Mouse (Mus musculus) intestine, embryonic 14.5 days (tissue): ENCODE results near the gene Sap30l. TPM values are rescaled to one million over a fixed set of nuclear protein-coding genes. Genes with fewer than 3 reads are reported as not detected.
"Not testable (repeated sequence)": the region's sequence is repeated elsewhere in the genome, so short reads cannot be mapped to it uniquely, and the experiment has no call there.

Source experiments
- ATAC-seq: fragments of 200-750 bp; cut with Nextera tagmentation; replicated peaks from 2 replicates; pipeline ENCODE4 v1.8.0; 2017; ENCODE audit warnings: low read depth, moderate number of reproducible peaks, moderate TSS enrichment, moderate library complexity; ENCODE audit not compliant: low FRiP score, low TSS enrichment
- DNase-seq: peaks from one replicate; pipeline ENCODE4 v3.0.0-alpha.2; 2018; ENCODE audit warnings: low spot score
- H3K27ac ChIP-seq: fragments of 300-500 bp; sonication (generic); 2 replicates; pipeline ENCODE4 v1.5.1; 2014; ENCODE audit warnings: low read depth, mild to moderate bottlenecking, control low read depth
- H3K27me3 ChIP-seq: fragments of 300-500 bp; sonication (generic); replicated peaks from 2 replicates; pipeline ENCODE4 v1.6.1; 2014; ENCODE audit warnings: low read length, control low read depth; ENCODE audit not compliant: control insufficient read depth, insufficient read depth
- H3K36me3 ChIP-seq: fragments of 300-500 bp; sonication (generic); 2 replicates; pipeline ENCODE4 v1.6.1; 2014; ENCODE audit warnings: low read length, control low read depth; ENCODE audit not compliant: control insufficient read depth, insufficient read depth
- H3K4me1 ChIP-seq: fragments of 300-500 bp; sonication (generic); replicated peaks from 2 replicates; pipeline ENCODE4 v1.6.1; 2014; ENCODE audit warnings: low read length, control low read depth, mixed read lengths; ENCODE audit not compliant: control insufficient read depth, insufficient read depth
- H3K4me2 ChIP-seq: fragments of 300-500 bp; sonication (generic); 2 replicates; pipeline ENCODE4 v1.6.1; 2014; ENCODE audit warnings: low read length
- H3K4me3 ChIP-seq: fragments of 300-500 bp; sonication (generic); 2 replicates; pipeline ENCODE4 v1.5.1; 2014; ENCODE audit warnings: low read depth, low read length, control low read depth, mixed read lengths
- H3K9ac ChIP-seq: fragments of 300-500 bp; sonication (generic); 2 replicates; pipeline ENCODE4 v1.6.1; 2014; ENCODE audit warnings: mild to moderate bottlenecking, low read length
- H3K9me3 ChIP-seq: fragments of 300-500 bp; sonication (generic); 2 replicates; pipeline ENCODE4 v1.6.1; 2016; ENCODE audit warnings: low read length, control low read depth; ENCODE audit not compliant: control insufficient read depth
- WGBS: fragments of 180-500 bp; shearing (Covaris S2); extraction: QIAGEN DNeasy Blood & Tissue Kit; methylation state at CpG from one replicate; pipeline ENCODE4 v1.1.7; 2014; 5-methylcytosine and 5-hydroxymethylcytosine counted together
- polyA plus RNA-seq: library from polyadenylated mRNA; unstranded; fragments of >200 nt; fragmentation: Nextera tagmentation; extraction: Ambion mirVana; gene quantifications from 2 replicates; pipeline ENCODE4 v1.2.1, GENCODE M21; 2014

The Sap30l gene
- polyA plus RNA-seq, 1 experiment from 2014 or later: 15.0 TPM

DNA sequence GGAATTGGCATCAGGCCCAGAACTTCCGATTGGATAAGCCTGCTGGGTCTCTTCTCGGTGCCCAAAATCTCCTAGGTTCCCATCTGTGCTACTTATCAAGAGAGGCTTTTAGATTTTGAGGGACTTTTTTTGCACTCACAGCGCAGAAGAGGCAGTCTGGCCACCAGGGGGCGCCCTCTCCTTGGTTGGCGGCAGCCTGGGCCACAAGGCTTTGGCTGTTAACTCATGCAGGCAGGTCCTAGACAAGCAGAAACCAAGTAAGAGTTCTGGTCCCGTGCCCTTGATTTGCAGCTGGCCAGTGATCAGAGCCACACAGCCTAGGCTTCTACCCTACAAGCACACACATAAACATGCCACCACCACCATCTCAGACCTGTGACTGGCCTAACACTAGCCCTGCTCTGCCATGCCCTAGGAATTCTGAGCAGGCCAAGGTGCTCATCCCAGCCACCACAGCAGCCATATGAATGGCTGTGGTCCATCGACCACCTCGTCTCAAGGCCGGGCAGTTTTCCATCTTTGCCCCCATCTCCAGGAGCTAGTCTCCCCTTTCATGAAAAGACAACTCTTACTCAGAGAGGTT is 18.7 kb downstream of the Sap30l start:
- Histone ChIP-seq H3K9ac (no peak overlapping the region), H3K4me2 (no peak overlapping the region), H3K4me1 (peaks cover 8% of the 10 kb centered on the region; the same call in 1 of the 2 replicates), H3K4me3 (no peak overlapping the region), H3K27me3 (no peaks in the 10 kb centered on the region), H3K36me3 (no peaks in the 10 kb centered on the region), H3K27ac (no peak overlapping the region), H3K9me3 (no peaks in the 10 kb centered on the region)
- WGBS: 29% methylated on average over 9 of the region's 9 CpGs
- peak; percentile 95 for DNase-seq
- peak; percentile 60 for ATAC-seq

DNA sequence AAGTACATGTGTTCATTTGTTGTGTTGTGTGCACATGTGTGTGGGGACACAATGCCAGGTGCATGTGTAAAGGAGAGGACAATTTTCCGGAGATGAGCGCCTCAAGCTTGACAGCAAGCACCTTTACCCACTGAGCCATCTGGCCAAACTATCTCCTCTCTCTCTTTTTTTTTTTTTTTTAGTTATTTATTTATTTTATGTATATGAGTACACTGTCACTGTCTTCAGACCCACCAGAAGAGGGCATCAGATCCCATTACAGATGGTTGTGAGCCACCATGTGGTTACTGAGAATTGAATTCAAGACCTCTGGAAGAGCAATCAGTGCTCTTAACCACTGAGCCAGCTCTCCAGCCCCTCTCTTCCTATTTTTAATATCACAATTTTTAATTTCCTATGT is 21.7 kb downstream of the Sap30l start:
- not testable (repeated sequence) for H3K4me2 ChIP-seq, H3K4me3 ChIP-seq, DNase-seq, H3K9ac ChIP-seq, H3K36me3 ChIP-seq, H3K27ac ChIP-seq, H3K9me3 ChIP-seq, ATAC-seq
- Histone ChIP-seq H3K4me1 (peaks cover 18% of the 10 kb centered on the region; the same call in 1 of the 2 replicates), H3K27me3 (peaks cover 13% of the 10 kb centered on the region; the same call in 1 of the 2 replicates)
- WGBS: 96% methylated on average over 2 of the region's 2 CpGs

DNA sequence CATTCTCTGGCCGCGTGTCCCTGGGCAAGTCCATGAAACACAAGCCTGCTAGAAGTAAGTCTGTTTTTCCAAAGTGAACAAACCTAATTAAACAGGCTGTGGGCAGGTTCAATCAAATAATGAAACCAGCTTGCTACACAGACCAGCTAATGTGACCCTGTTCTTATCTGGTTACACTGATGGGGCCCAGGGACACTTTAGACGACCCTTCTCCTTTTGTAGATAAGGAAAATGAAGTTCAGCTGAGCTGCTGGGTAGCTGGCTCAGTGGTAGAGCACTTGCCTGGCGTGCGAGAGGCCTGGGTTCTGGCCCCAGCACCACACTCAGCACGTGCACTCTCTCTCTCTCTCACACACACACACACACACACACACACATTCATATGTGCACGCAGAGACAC is 22.3 kb downstream of the Sap30l start:
- Histone ChIP-seq H3K27ac (no peak overlapping the region), H3K4me1 (peaks cover 21% of the 10 kb centered on the region; the same call in 1 of the 2 replicates), H3K4me2 (no peak overlapping the region), H3K27me3 (peaks cover 15% of the 10 kb centered on the region), H3K9ac (no peak overlapping the region), H3K9me3 (no peaks in the 10 kb centered on the region), H3K4me3 (no peak overlapping the region), H3K36me3 (no peaks in the 10 kb centered on the region)
- DNase-seq (no peak), ATAC-seq (no peak)
- WGBS: 62% methylated on average over 7 of the region's 7 CpGs

DNA sequence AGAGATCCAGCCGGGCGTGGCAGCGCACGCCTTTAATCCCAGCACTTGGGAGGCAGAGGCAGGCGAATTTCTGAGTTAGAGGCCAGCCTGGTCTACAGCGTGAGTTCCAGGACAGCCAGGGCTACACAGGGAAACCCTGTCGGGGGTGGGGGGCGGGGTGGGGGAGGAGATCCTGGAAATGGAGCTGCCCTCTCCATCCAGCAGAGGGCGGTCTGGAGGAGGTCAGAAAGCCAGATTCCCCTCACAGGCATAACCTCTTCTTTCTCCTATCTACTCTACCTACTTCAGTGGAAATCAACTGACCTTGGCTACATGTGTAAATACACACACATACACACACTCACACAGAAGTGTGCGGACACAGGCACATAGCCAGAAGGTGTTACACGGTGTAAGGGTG is 23.8 kb downstream of the Sap30l start:
- H3K4me3 ChIP-seq, H3K9ac ChIP-seq, DNase-seq, H3K4me2 ChIP-seq, H3K27ac ChIP-seq, H3K9me3 ChIP-seq, H3K36me3 ChIP-seq, ATAC-seq: not testable (repeated sequence)
- Histone ChIP-seq H3K27me3 (peaks cover 30% of the 10 kb centered on the region), H3K4me1 (peaks cover 28% of the 10 kb centered on the region; the same call in 1 of the 2 replicates)
- WGBS: 63% methylated on average over 11 of the region's 11 CpGs

DNA sequence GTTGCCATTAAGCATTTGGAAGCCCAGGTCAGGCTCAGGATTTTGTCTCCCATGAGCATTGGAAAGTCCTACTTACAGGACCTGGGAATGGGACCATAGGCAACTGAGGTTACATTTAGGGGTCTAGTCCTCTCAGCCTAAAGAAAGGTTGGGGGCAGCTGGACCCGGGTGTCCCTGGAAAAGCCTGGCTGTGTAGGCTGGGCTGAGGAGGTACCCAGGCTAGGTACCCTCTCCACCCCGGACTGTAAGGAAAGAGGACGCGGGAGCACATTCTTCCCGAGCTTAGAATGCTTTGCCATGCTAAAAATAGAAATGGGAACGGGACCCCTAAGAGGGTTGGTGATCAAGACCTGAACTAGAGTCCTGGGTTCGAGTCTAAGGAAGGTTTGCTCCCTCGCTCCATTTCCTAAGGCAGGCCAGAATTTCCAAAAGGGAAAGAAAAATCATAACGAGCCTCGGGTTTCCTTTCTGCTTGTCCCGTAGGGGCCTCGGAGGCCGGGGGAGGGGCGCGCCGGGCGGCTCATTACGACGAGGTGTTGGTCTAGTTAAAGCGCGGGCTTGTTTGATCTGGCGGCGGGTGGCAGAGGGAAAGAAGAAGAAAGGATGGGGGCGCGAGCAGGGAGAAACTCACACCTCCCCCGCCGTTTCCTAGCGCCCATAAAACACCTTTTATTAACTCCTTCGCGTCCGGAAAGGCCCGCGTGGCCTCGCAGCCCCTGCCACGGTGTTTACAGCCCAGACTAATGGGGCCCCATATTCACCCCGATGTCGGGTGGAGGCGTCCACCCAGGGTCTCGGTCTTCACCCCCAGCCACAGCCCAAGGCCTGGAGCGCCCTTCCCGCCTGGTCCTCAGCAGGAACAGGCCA is 25.8 kb downstream of the Sap30l start:
- H3K4me2 ChIP-seq: peak overlapping the region; percentile 74
- DNase-seq: peak; percentile 81
- peak overlapping the region; percentile 35; the same call in 1 of the 2 replicates for H3K27ac ChIP-seq
- no peak for ATAC-seq
- H3K27me3 ChIP-seq: peaks cover 46% of the 10 kb centered on the region
- H3K9ac ChIP-seq: peak overlapping the region; percentile 50; the same call in 1 of the 2 replicates
- H3K9me3 ChIP-seq: no peaks in the 10 kb centered on the region
- H3K36me3 ChIP-seq: no peaks in the 10 kb centered on the region
- H3K4me3 ChIP-seq: peak overlapping the region; percentile 56
- peaks cover 28% of the 10 kb centered on the region; the same call in 1 of the 2 replicates for H3K4me1 ChIP-seq
- WGBS: 5% methylated on average over 41 of the region's 41 CpGs

DNA sequence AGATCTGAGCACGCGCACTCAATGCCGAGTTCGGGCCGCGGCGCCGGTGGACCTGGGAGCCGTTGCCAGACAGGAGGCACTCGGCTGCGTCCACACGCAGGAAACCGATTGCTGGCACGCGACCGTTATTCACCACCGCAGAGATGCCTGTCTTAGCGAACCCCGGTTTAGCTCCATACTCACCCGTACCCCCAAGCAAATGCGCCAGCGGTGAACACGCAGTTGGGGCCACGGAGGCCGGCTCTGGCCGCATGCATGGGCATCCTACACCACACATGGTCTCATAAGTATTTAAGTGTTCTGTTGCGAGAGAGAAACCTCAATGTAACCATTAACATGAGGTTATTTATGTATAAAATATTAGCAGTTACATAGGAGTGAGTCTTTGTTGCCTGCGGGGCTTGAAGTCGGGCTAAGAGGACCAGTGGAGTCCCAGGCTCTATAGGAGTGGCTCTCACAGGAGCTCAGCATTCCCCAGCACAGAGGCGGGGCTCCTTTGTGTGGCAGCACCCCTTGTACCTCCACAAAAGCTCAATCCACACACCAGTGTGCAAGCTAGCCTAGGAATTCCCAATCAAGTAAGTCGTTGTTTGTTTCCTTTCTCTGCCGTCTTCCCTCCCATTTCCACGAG is 26.6 kb downstream of the Sap30l start:
- peak; percentile 79 for DNase-seq
- 5% methylated on average over 33 of the region's 33 CpGs for WGBS
- H3K27me3 ChIP-seq: peaks cover 50% of the 10 kb centered on the region
- no peaks in the 10 kb centered on the region for H3K9me3 ChIP-seq
- peak overlapping the region; percentile 56 for H3K4me3 ChIP-seq
- H3K9ac ChIP-seq: peak overlapping the region; percentile 50; the same call in 1 of the 2 replicates
- ATAC-seq: no peak
- no peaks in the 10 kb centered on the region for H3K36me3 ChIP-seq
- peaks cover 28% of the 10 kb centered on the region for H3K4me1 ChIP-seq
- H3K4me2 ChIP-seq: peak overlapping the region; percentile 74
- peak overlapping the region; percentile 35; the same call in 1 of the 2 replicates for H3K27ac ChIP-seq

DNA sequence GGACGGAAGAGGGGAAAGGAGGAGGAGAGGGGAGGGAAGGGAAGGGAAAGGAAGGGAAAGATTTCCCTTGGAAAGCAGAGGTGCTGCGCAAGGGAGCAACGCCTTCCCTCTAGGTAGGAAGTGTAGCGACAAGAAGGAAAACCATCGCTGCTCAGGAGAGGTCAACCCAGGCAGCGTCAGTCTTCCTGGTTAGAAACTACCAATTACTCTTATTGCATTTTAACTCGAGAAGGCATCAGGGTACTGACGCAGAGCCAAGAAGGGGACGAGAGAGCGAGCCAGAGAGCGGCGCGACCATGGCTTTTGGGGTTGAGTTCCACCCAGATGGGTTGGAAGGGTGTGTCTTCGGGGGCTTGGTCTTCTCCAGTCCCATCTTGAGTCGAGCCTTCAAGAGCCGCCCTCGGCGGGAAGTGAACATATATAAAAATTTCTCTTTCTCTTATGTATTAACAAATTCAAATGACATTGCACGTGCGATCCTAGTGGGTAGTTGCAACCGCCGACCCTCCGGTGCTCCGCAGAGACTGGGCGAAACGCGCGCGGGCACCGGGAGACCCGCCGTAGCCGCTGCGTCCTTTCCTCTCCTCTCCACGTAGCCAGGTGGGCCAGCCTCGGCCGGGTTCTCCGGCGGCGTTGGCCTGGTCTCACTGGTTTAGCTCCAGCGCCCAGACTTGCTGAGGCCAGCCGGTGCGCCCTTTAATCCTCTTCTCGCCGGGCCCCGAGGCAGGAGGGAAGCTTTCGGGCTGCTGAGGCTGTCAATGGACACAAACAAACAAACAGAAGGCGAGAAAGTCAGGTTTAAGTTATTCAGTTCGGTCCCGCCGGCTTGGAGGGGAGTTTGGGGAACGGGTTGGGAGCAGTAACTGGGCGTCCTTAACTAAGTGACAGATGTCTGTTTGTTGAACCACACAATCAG is 27.8 kb downstream of the Sap30l start:
- H3K9ac ChIP-seq: peak overlapping the region; percentile 69
- peaks cover 55% of the 10 kb centered on the region for H3K27me3 ChIP-seq
- H3K4me3 ChIP-seq: peak overlapping the region; percentile 56
- H3K4me1 ChIP-seq: peaks cover 27% of the 10 kb centered on the region
- H3K9me3 ChIP-seq: no peaks in the 10 kb centered on the region
- 7% methylated on average over 53 of the region's 53 CpGs for WGBS
- H3K27ac ChIP-seq: peak overlapping the region; percentile 80
- DNase-seq (peak; percentile 82), ATAC-seq (no peak)
- H3K4me2 ChIP-seq: peak overlapping the region; percentile 74
- H3K36me3 ChIP-seq: no peaks in the 10 kb centered on the region
